Mouse (Mus musculus) spleen, adult 12 weeks (tissue): ENCODE results near the gene 4930564D02Rik.

ENCODE experiments used
- DNase-seq: peaks from one replicate; pipeline ENCODE4 v3.0.0; 2022; ENCODE audit warnings: low spot score

4930564D02Rik gene

DNA sequence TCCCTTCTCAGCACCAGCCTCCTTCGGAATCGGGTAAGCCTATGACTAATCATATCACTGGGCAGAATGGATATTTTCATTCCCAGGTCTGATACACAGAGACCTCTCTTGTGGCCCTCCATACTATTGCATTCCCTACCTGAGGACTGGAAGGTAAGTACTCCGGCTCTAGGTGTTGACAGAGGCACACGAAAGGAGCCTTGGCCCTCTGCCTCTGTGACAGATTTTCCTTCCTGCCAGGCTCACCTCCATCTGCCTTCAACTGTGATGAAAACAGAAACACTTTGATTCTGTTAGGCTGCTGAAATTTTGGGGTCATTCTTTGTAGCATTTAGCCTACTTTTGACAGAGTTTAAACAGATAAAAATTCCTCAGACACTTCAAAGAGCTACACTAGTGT, 47.2 kb downstream of the 4930564D02Rik start:
- no peak for DNase-seq

- no peak for DNase-seq
Measured at GRCm38 (mm10) chr3:105114269-105114668, 47.6 kb downstream of the 4930564D02Rik start.

GRCm38 (mm10) chr3:105116596-105116995, 50.0 kb downstream of the 4930564D02Rik start:
- DNase-seq: no peak

- no peak for DNase-seq
Measured at GRCm38 (mm10) chr3:105123776-105124175, 57.1 kb downstream of the 4930564D02Rik start.

GRCm38 (mm10) chr3:105127881-105128280, 61.2 kb downstream of the 4930564D02Rik start:
- no peak for DNase-seq
